Mouse (Mus musculus): ENCODE measurements around the gene Asah2. TPM values are rescaled to one million over a fixed set of nuclear protein-coding genes. Genes with fewer than 3 reads are reported as not detected.

Gene Asah2
- total and polyA plus RNA-seq, 3 experiments = 0.38 to 0.73 (median 0.63) TPM

DNA sequence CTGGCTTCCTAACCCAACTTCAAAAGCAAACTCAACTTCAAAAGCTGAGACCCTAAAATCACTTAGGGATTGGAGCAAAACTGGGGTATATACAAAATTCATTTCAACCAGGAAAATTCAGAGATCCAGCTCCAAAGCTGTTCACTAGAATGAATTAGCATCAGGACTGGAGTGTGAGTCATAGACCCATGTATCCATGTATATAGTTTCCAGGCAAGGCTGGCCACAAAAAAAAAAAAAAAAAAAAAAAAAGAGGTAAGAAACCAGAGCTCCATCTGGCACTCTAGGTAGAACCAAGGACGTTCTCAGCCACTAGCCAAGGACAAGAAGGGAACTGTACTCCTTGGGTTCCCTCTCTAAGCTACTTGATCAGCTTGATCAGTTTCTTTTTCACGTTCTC, 154.2 kb downstream of the Asah2 start:
- H3K4me1 ChIP-seq (ENCODE audit: control insufficient read depth in 1 of 2, insufficient read depth in 2 of 2) = peaks cover 0 to 8% of the 10 kb centered on the region in 2 experiments; a peak in 1 of 4 replicates
- TF ChIP-seq MXI1 (IDR thresholded peaks at IDR 0.05; ENCODE audit: low read depth, low read length) (no peak), ZMIZ1 (IDR thresholded peaks at IDR 0.05; ENCODE audit: low read depth, low read length) (no peak), ZNF384 (IDR thresholded peaks at IDR 0.05; ENCODE audit: low read depth, low read length) (no peak), ELF1 (IDR thresholded peaks at IDR 0.05; ENCODE audit: low read depth, low read length) (no peak), IRF4 (IDR thresholded peaks at IDR 0.05; ENCODE audit: low read depth, low read length) (no peak), TCF12 (IDR thresholded peaks at IDR 0.05; ENCODE audit: low read depth, low read length) (no peak), TBP (conservative IDR thresholded peaks at IDR 0.05; ENCODE audit: low read depth, low read length) (no peak), MAX (IDR thresholded peaks at IDR 0.05; ENCODE audit: low read length) (no peak), CHD2 (IDR thresholded peaks at IDR 0.05; ENCODE audit: low read length) (no peak), MYC (IDR thresholded peaks at IDR 0.05; ENCODE audit: low read depth, low read length) (no peak), MAZ (IDR thresholded peaks at IDR 0.05; ENCODE audit: low read depth, low read length) (no peak), SIN3A (IDR thresholded peaks at IDR 0.05; ENCODE audit: low read length) (no peak), NELFE (IDR thresholded peaks at IDR 0.05; ENCODE audit: low read depth, low read length) (no peak), CHD1 (IDR thresholded peaks at IDR 0.05; ENCODE audit: low read depth, low read length) (no peak), ZC3H11A (IDR thresholded peaks at IDR 0.05; ENCODE audit: low read depth, low read length) (no peak), HCFC1 (IDR thresholded peaks at IDR 0.05; ENCODE audit: low read depth, low read length) (no peak), NRF1 (IDR thresholded peaks at IDR 0.05; ENCODE audit: low read depth, low read length) (no peak), JUN (IDR thresholded peaks at IDR 0.05; ENCODE audit: insufficient read depth, low read depth, low read length) (no peak)
- DNase-seq (ENCODE audit: extremely low read depth) = no peak
- no peak overlapping the region for H3K4me3 ChIP-seq (replicated peaks in 1 of 3; ENCODE audit: low read depth in 2 of 3, low read length in 2 of 3, poor library complexity in 1 of 3)
- no peaks in the 10 kb centered on the region for H3K27me3 ChIP-seq (replicated peaks)
- in situ Hi-C loops (cut with MboI; ENCODE audit: low pct_ligation_motif_present, low pct_unique_long_range_greater_than_20kb, low sequenced_read_pairs) (no loop called here), dilution Hi-C loops (cut with MboI; ENCODE audit: extremely low pct_ligation_motif_present, extremely low pct_unique_long_range_greater_than_20kb, low sequenced_read_pairs) (no loop called here)
- no peaks in the 10 kb centered on the region for H3K79me2 ChIP-seq (replicated peaks; ENCODE audit: control insufficient read depth, extremely low read depth, insufficient read depth, poor library complexity, severe bottlenecking)
- no peaks in the 10 kb centered on the region for H3K36me3 ChIP-seq (replicated peaks in 1 of 2; ENCODE audit: control insufficient read depth in 1 of 2, insufficient read depth in 1 of 2, low read length in 1 of 2)
- no peak overlapping the region for H3K9ac ChIP-seq (ENCODE audit: insufficient read depth, low read depth)
- no peak overlapping the region for H3K4me2 ChIP-seq (ENCODE audit: insufficient read depth, low read depth, poor library complexity, severe bottlenecking)
- H3K9me3 ChIP-seq (replicated peaks; ENCODE audit: low read length) = no peaks in the 10 kb centered on the region
- no peak overlapping the region for H3K27ac ChIP-seq (ENCODE audit: insufficient read depth, low read depth)

DNA sequence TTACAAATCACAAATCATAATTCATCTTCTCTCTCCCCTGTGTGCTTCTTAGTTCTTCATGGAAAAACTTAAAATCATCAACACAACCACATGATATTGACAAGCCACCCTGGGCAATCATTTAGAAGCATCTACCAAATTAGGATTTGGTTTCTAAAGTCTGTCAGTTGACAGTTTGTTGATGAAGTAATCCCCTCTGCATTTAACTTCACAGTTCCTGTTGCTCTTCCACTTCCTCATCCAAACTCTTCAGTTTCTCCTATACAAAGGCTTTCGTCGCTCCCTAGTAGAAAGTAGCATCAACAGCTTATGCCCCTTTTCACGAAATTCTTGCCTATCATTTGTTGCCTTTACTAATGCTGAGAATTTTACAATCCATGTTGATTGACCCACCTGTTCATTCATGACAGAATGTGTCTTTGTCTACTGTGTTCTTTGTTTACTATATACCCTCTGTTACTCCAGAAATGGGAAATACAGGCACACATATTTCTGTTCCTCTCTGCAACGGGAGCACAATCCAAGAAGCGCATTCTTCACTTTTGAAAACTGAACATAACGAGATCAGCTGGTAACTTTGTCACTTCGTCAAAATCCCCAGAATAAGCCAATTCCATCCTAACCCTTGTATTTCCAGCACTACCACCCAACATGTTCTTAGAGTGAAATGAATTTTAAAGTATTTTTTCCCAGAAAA, 157.1 kb downstream of the Asah2 start:
- H3K4me3 ChIP-seq (replicated peaks in 1 of 3; ENCODE audit: low read depth in 2 of 3, low read length in 2 of 3, poor library complexity in 1 of 3) = no peak overlapping the region
- peaks cover 0 to 10% of the 10 kb centered on the region in 2 experiments; a peak in 2 of 4 replicates for H3K4me1 ChIP-seq (ENCODE audit: control insufficient read depth in 1 of 2, insufficient read depth in 2 of 2)
- DNase-seq (ENCODE audit: extremely low read depth) = no peak
- no peak for TF ChIP-seq EP300 (IDR thresholded peaks at IDR 0.05; ENCODE audit: low read length)
- TF ChIP-seq GABPA (IDR thresholded peaks at IDR 0.05; ENCODE audit: insufficient replicate concordance, low read depth, low read length) = no peak
- TF ChIP-seq MYC (IDR thresholded peaks at IDR 0.05; ENCODE audit: low read depth, low read length) = no peak
- TF ChIP-seq ELF1 (IDR thresholded peaks at IDR 0.05; ENCODE audit: low read depth, low read length) = no peak
- no peak for TF ChIP-seq MAFK (IDR thresholded peaks at IDR 0.05; ENCODE audit: insufficient replicate concordance, low read length)
- TF ChIP-seq PAX5 (IDR thresholded peaks at IDR 0.05; ENCODE audit: low read length) = no peak
- TF ChIP-seq MEF2A (IDR thresholded peaks at IDR 0.05; ENCODE audit: borderline replicate concordance, low read depth, low read length) = no peak
- no peak for TF ChIP-seq ZKSCAN1 (IDR thresholded peaks at IDR 0.05; ENCODE audit: borderline replicate concordance, low read depth, low read length)
- no peak for TF ChIP-seq E2F4 (IDR thresholded peaks at IDR 0.05; ENCODE audit: insufficient replicate concordance, low read depth, low read length)
- no peak for TF ChIP-seq POLR2AphosphoS2 (IDR thresholded peaks at IDR 0.05; ENCODE audit: low read depth, low read length)
- TF ChIP-seq NELFE (IDR thresholded peaks at IDR 0.05; ENCODE audit: low read depth, low read length) = no peak
- no peaks in the 10 kb centered on the region for H3K27me3 ChIP-seq (replicated peaks)
- no peak overlapping the region for H3K27ac ChIP-seq (ENCODE audit: insufficient read depth, low read depth)
- no peak overlapping the region for H3K9ac ChIP-seq (ENCODE audit: insufficient read depth, low read depth)
- no peaks in the 10 kb centered on the region for H3K79me2 ChIP-seq (replicated peaks; ENCODE audit: control insufficient read depth, extremely low read depth, insufficient read depth, poor library complexity, severe bottlenecking)
- H3K4me2 ChIP-seq (ENCODE audit: insufficient read depth, low read depth, poor library complexity, severe bottlenecking) = no peak overlapping the region
- no peaks in the 10 kb centered on the region for H3K9me3 ChIP-seq (replicated peaks; ENCODE audit: low read length)
- H3K36me3 ChIP-seq (replicated peaks in 1 of 2; ENCODE audit: control insufficient read depth in 1 of 2, insufficient read depth in 1 of 2, low read length in 1 of 2) = no peaks in the 10 kb centered on the region
- in situ Hi-C loops (cut with MboI; ENCODE audit: low pct_ligation_motif_present, low pct_unique_long_range_greater_than_20kb, low sequenced_read_pairs) = no loop called here
- dilution Hi-C loops (cut with MboI; ENCODE audit: extremely low pct_ligation_motif_present, extremely low pct_unique_long_range_greater_than_20kb, low sequenced_read_pairs) = no loop called here

All from CH12.LX (cell line).